Mouse (Mus musculus) spleen, adult 2 months (tissue): Measurements from ENCODE around the gene Gm10717.
"Not testable (repeated sequence)": the region's sequence is repeated elsewhere in the genome, so short reads cannot be mapped to it uniquely, and the experiment has no call there.

Source experiments
- CTCF ChIP-seq: fragments of 200-500 bp; IDR thresholded peaks from 2 replicates; pipeline ENCODE4 v1.5.1; 2011; ENCODE audit warnings: mild to moderate bottlenecking, inconsistent platforms; ENCODE audit not compliant: insufficient read depth, insufficient read length, insufficient replicate concordance; ENCODE audit errors: extremely low read depth
- POLR2A ChIP-seq: fragments of 200-500 bp; IDR thresholded peaks from 2 replicates; pipeline ENCODE4 v1.6.1; 2011; ENCODE audit warnings: low read depth, low read length, inconsistent platforms

- TF ChIP-seq CTCF, POLR2A: not testable (repeated sequence)
These were observed 2.0 kb downstream of the Gm10717 start for GRCm38 (mm10) chr9:3027200-3027599.
